Mouse (Mus musculus) colon, adult 2 months (tissue): ENCODE data around the gene Tnfsf14. TPM values are rescaled to one million over a fixed set of nuclear protein-coding genes. Genes with fewer than 3 reads are reported as not detected.

Experiments used
- polyA plus RNA-seq: library from polyadenylated mRNA; depleted of rRNA; stranded (reverse); fragments of >200 nt; gene quantifications from 2 replicates; pipeline ENCODE4 v1.2.3, GENCODE M21; 2012; rRNA removed

Tnfsf14 gene
- polyA plus RNA-seq: 0.48 and 0.52 TPM in 2 replicates

GRCm38 (mm10) chr17:57194041-57194507 is at the start of gene Tnfsf14:
Tnfsf14 (minus strand) TSS chr17:57194177.

GRCm38 (mm10) chr17:57228014-57228413 is 34.0 kb upstream of the Tnfsf14 start, which contains the start of gene C3:
C3 (minus strand) TSS chr17:57228136.

GRCm38 (mm10) chr17:57148994-57149803 is 44.8 kb downstream of the Tnfsf14 start, which contains the start of gene Cd70:
Cd70 (minus strand) TSS chr17:57149777.

Other genes starting within 250 kb of the Tnfsf14 start
- gene Acer1, start 212.1 kb downstream of the Tnfsf14 start, polyA plus RNA-seq: 73.6 and 84.8 TPM in 2 replicates
- 174 and 182 TPM in 2 replicates for gene Clpp, start 203.9 kb downstream of the Tnfsf14 start, polyA plus RNA-seq
- gene Alkbh7, start 196.8 kb downstream of the Tnfsf14 start, polyA plus RNA-seq: 70.7 and 72.3 TPM in 2 replicates
- gene Pspn, start 194.2 kb downstream of the Tnfsf14 start, polyA plus RNA-seq: 0.57 TPM in 1 of 2 replicates, not detected in the other
- 31.0 and 35.2 TPM in 2 replicates for gene Gtf2f1, start 182.9 kb downstream of the Tnfsf14 start, polyA plus RNA-seq
- gene Gm17949, start 182.7 kb downstream of the Tnfsf14 start, polyA plus RNA-seq: 0.24 TPM in 1 of 2 replicates, not detected in the other
- gene Khsrp, start 162.7 kb downstream of the Tnfsf14 start, polyA plus RNA-seq: 83.9 and 101 TPM in 2 replicates
- gene Slc25a41, start 152.5 kb downstream of the Tnfsf14 start, polyA plus RNA-seq: not detected in 2 replicates
- 237 and 303 TPM in 2 replicates for gene Crb3, start 135.1 kb downstream of the Tnfsf14 start, polyA plus RNA-seq
- 33.4 and 39.0 TPM in 2 replicates for gene Slc25a23, start 134.3 kb downstream of the Tnfsf14 start, polyA plus RNA-seq
- 3.9 and 4.8 TPM in 2 replicates for gene Dennd1c, start 115.7 kb downstream of the Tnfsf14 start, polyA plus RNA-seq
- gene Tubb4a, start 106.4 kb downstream of the Tnfsf14 start, polyA plus RNA-seq: 8.0 and 8.8 TPM in 2 replicates
- gene Tnfsf9, start 88.9 kb downstream of the Tnfsf14 start, polyA plus RNA-seq: 2.2 and 2.3 TPM in 2 replicates
- gene Cd70, start 44.4 kb downstream of the Tnfsf14 start, polyA plus RNA-seq: not detected in 2 replicates
- gene C3, start 34.0 kb upstream of the Tnfsf14 start, polyA plus RNA-seq: 40.1 and 41.4 TPM in 2 replicates
- 108 and 126 TPM in 2 replicates for gene Gpr108, start 54.3 kb upstream of the Tnfsf14 start, polyA plus RNA-seq
- gene Trip10, start 55.3 kb upstream of the Tnfsf14 start, polyA plus RNA-seq: 46.6 and 47.7 TPM in 2 replicates
- gene Vav1, start 84.9 kb upstream of the Tnfsf14 start, polyA plus RNA-seq: 5.4 TPM in 2 replicates
- 6.2 and 6.5 TPM in 2 replicates for gene Adgre1, start 164.5 kb upstream of the Tnfsf14 start, polyA plus RNA-seq